Mouse (Mus musculus) CD8-positive naive resting alpha-beta T cell, adult 2 months (primary cell): ENCODE measurements around the gene Pigs.

Experiments used
- DNase-seq, 2 experiments: peaks; one replicate each; pipeline ENCODE4 v3.0.0; 2022; ENCODE audit warnings: low read depth in 2 of 2, low spot score in 2 of 2

Pigs gene

DNA sequence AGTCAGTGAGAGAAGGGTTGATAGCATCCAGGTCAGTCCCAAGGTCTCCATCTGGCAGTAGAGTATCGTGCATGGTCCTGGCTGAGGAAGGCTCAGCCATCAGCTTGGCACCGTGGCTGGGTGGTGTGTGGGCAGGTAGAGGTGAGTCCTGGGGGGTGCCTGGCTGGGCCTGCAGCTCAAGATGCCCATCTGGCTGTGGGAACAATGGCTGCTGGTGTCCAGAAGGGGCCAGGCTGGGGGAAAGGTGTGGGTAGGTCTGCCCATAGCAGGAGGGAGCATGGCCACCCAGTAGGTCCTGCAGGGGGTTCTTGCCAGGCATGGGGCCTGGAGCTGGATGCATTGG, 32.5 kb downstream of the Pigs start:
- DNase-seq: no peak

DNA sequence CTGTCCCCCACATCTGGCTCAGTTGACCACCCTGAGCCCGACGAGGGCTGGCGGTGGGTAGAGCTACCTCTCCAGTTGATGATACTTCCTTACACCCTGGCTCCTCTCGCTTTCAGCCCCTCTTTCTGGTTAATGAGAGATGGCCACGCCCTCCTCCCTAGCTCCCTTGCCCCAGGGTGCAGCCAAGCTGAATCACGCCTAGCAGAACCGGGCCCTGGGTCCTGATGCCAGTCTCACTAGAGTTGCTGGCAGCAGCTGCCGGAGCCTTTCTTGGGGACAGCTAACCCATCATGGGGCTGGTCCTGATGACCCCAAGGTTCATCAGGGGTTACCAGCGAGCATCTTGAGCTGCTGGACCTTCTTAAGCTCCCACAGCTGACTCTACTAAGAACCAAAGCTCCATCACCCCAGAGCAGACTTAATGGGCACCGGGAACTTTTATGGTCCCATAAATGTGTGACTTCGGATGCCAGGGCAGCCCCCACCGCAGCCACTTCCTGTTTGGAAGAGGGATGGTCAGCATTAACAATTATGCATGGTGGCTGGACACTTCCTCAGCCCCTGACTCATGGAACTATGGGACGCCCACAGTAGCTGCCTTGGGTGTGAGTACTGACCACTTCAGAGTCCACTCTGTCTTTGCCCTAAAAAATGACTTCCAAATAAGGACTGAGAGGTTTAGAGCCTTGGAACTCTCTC, 35.2 kb downstream of the Pigs start:
- DNase-seq: no peak

DNA sequence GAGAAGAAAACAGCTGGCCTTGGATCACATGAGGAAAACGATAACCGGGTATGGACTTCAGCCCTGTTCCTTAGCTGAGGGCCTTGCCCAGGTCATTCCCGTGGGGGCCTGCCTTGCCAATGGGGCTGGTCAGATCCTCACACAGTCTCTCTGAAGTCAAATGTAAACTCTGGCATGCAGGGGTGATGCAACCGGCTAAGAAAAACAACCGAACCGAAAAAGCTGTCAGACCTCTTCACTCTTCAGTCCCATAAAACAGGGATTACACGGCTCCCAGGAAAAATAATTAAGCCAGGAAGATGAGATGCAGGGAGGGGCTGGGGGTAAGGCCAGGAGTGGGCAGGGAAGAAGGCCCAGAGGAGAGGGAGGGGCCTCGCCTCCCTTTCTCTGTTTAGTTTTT, 35.9 kb downstream of the Pigs start:
- no peak for DNase-seq

DNA sequence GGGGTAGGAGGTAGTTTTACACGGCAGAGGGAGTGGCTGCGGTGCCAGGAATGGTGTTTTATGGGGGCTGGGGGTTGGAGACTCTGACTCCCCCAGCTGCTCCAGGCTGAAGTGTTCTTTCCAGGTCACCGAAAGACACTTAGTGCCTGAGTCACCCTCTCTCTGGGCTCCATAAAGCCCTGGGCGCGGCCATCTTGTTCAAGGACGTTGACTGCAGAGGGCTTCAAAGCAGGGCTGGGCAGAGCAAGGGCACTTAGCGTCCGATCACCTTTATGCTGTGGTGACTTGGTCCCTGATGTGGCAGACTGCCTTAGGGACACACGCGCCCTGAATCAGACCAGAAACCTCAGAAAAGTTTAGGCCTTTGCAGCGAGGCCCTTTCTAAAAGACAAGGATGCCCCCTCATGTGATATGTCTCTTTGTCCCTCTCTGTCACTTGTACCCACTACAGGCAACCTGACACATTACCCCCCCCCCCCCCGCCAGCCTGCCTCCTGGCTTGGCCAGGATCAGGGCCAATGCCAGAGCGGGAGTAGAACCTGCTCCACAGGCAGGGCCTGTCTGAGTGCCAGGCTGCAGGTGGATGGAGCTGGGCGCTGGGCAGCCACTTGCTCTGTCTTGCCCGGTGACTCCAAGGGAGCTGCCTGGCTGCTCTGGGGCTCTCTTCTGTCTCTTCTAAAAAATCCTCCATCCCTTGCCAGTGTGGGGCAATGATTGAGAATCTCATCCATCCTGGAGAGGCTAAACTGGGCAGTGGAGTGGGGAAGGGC, 39.4 kb downstream of the Pigs start:
- no peak for DNase-seq

DNA sequence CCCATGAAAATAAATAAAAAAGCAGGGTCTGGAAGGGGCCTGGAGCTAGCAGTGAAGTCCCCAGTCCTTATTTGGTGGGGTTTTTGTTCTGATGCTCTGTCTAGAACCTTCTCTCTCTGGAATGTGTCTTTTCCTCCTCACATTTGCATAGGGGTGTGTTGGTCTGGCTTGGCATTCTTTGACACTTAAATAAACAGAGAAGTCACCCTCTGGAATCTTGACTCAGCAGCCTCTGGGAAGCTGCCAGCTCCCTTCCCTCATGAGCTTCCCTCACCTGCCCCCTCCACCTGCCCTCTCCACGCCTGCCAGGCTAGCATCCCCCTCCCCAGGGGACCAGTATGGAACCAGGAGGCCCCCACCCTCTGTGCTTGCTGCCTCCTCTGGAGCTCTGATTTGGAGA, 42.2 kb downstream of the Pigs start:
- DNase-seq: no peak

DNA sequence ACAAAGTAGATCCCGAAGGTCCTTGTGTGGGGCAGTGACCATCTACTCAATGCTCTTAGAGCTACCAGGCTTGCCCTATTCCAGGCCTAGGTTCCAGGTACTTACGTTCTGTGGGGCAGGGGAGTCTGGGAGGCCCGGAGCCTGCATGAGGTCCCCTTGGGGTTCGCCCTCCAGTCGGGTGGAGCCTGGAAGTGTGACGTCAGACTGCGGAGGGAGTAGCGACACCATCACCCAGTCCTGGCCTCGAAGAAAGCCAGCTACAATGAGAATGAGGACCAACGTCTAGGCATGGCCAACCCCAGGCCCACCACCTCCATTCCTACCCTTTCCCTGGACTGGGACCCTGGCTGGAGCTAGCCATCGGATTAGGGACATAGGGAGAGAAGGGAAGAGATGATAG, 43.5 kb downstream of the Pigs start:
- DNase-seq: no peak

DNA sequence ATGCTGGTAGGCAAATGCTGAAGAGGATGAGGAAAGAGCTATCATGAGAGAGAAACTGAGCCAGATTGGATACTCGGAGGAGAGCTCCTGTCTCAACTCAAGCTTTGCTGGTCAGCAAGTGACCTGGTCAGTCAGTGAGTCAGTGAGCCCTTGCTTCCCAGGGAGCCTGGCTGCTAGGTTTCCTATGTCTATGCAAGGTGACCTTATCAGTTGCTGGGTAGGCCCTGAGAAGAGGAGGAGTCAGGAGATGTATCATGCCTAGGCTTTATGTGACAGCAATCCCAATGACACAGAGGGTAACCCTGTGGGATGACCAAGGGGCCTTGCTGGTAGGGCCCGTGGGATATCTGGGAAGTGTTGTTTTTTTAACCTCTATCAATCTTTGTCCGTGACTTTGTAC, 44.0 kb downstream of the Pigs start:
- no peak for DNase-seq

DNA sequence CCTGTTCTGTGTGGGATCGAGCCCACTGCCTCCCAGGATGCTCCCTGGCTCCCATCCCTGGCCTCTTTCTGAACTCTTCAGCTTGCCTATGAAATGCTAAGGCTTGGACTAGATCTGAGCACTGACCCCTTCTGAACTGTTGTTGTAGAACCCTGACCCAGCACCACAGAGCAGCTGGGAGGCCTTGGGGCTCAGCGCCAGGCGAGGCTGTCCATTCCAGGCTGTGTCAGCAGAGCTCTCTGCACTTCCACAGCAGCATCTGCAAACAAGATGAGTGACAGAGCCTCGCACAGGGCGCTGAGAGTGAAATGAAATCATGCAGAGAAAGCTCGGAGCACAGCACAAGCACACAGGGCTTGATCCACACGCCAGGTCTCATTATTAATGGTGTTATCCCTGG, 44.4 kb downstream of the Pigs start:
- no peak for DNase-seq

DNA sequence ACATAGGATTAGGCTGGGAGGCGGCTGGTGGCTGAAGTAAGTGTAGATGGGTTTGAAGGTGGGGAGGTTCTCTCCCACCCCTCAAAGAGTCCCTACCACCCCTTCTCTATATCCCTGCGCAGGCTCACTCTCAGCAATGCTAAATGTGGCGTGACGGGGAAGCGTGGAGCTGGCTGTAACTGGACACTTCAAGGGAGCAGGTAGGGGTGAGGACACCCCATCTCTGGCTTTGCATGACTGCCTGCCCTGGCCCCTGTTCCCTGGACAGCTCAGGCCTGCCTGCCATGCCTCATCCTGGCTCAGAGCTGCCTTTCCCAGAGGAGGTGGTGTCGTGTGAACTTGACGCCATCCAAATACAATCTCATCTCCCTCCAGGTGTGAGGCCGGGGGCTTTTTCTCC, 45.9 kb downstream of the Pigs start:
- no peak for DNase-seq

DNA sequence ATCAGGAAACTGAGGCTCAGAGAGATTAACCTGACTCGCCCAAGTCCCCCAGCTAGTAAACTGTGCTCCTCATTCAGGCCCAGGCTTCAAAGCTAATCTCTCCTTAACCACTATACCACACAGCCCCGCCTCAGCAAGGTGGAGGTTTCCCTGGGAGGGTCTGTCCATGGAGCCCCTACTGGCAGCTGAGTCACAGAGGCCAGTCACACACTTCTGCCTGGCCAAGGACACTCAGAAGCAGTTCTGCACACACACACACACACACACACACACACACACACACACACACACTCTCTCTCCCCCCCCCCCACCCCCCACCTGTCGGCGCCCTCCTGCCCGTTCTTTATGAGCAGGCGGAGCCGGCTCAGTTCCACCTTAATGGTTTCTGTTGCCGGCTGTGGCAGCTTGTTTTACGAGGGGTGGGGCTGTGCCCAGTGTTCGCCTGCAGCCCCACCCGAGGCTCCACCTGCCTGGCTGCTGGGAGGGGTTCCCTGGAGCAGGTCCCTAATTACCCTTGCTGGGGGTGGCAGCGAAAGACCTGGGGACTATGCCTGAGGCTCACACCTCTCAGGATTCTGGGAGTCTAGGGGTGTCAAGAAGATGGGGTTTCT, 49.4 kb downstream of the Pigs start:
- no peak for DNase-seq

DNA sequence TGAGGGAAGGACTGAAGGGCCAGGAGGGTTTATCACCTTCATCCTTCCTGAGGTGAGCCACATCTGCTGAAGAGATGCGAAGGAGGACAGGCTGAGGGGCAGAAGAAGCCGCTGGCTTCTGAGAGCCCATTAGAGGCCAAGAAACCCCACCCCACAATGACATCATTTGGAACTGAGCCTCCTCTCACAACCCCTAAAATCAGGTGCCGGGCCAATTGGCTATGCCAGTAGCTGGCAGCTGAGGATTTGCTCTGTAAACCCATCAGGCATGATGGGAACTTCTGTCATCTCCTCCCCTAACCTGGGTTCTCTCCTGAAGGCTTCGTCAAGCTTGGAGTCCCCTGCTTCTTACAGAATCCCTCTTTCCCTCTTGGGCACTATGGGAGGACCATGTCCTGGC, 52.1 kb downstream of the Pigs start:
- DNase-seq: no peak

DNA sequence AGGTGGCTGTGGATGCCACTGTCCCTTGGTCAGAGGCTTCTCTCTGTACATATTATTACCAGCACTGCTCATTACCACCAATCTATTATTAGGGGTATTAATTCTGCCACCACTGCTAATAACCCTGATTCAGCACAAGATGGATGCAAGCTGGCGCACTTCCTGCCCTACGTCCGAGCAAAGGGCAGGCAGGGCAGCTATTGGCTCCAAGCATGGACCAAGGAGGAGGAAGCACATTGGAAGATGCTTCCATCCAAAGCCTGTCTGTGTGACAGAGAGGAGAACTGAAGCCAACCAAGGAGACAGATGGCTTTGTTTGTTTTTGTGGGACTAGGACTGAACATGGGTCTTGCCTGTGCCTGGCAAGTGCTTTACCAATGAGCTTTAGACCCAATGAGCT, 52.8 kb downstream of the Pigs start:
- no peak for DNase-seq

DNA sequence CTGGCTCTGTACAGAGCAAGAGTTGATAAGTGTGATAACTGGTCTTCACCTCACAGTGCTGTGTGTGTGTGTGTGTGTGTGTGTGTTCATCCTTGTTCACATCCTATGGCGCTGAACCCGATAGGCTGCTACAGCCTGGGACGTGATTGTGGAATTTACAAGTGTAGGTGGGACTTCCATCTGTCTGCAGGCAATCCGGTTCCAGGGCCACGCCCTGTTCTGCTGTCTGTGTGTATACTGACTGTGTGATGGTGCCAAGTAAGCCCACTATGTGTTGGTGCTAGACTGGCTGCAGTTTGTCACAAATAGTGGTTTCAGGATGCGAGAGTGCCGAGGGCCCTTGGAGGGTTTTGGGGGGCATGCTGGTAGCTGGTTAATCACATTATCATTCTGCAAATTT, 54.1 kb downstream of the Pigs start:
- no peak for DNase-seq

DNA sequence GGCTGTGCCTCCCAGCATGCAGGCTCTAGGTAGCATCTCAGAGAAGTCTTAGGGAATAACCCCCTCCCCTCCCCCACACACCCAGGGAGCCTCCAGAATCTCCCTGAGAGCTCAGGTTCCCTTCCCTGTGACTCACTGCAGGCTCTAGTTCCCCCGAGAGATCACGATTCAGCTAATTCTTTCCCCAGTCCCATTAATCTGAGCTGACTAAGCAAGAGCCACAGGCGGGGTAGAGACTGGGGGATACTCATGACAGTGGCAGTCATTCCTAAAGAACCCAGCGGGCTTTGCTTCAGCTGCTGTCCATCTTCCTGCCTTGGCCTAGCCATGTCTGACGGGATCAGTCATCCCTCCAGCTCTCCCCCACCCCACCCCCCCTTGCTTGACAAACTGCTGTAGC, 54.5 kb downstream of the Pigs start:
- no peak for DNase-seq

DNA sequence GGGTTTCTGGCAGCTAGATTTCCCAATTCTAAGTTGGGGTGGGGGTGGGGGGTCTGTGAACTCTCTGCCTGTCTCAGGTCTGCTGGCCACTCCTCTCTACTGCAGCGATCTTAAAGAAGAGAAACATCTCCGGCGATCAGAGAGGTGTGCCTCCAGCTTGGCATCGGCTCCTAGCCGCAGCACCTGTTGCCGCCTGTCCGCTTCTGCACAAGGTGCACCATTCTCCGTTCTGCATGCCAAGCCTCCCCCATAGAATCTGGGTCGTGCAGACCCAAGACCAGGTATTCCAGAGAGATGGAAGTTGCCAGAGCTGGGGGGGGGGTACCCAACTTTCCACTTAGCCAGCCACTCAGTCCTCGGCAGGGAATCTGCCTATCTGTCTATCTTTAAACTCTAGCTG, 57.6 kb downstream of the Pigs start:
- no peak for DNase-seq

DNA sequence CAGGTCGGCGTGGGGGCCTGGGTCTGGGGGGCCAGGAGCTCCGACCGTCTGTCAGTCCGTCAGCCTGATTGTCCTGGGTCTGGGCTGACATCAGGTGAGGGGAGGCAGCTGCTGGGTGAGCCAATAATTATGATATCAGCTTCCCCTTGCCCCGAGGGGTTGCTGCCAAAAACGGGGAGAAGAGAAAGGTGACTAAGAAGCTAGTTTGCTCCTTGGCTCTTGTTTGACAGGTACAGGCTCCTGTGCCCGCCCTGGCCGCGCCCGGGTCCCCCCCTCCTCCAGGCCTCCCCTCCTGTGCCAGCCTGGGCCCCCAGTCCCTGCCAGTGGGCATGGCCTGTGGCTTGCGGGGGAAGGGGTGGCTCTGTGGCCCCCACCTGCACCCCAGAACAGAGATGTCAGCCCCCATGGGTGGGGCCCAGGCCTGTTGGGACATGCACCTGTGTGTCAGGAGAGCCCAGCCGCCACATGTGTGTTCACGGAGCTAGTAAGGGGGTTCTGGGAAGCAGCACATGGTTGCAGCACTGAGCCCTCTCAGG, 58.4 kb downstream of the Pigs start, which contains the start of gene Foxn1:
TSS of gene Foxn1 (minus strand) at position 51 of the 536 bp plus-strand sequence.
- DNase-seq: no peak
